Mouse (Mus musculus) embryo, embryonic 11.5 days (tissue): ENCODE results near the gene Tcl1b4.
"Not testable (repeated sequence)": the region's sequence is repeated elsewhere in the genome, so short reads cannot be mapped to it uniquely, and the experiment has no call there.

Experiments used
- DNase-seq: peaks from one replicate; pipeline ENCODE4 v3.0.0-alpha.2; 2012; ENCODE audit warnings: low read depth, low spot score

The Tcl1b4 gene

DNA sequence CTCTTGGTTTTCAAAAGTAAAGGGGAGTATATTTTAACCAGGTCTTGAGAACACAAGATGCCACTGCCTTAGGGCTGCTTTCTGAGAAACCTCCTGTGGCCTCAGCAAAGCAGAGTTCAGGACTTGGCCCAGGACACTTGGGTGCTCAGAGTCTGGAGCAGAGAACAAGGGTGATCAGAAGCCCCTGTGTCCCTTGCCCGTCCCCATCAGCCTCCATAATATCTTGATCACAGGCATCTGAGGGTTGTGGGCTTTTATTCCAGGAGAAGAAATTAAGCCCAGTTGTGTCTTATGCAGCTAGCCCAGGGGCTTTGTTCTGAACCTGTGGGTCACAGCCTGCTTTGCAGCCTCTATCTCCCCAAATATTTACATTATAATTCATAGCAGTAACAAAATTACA is at the start of gene Tcl1b4:
Gene Tcl1b4 (plus strand): TSS at position 301 of the 400 bp plus-strand sequence.
- DNase-seq: not testable (repeated sequence)

DNA sequence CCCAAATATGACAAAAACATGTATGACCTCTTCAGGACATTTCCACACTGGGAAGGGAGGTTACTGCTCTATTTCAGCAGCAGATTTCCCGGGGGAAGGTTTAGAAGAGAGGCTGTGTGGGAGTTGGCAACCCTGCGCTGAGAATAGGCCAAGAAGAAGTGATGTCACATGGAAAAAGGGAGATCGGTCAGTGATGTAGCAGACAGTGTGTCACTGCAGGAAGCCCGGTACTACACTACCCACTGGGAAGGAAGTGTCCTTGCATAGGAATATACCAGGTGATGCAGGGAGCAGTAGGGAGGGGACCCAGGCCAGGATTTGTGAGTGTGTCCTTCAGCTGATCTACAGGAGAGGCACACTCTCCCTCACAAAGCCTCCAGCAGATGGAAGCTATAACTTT is 46.5 kb upstream of the Tcl1b4 start:
- not testable (repeated sequence) for DNase-seq

DNA sequence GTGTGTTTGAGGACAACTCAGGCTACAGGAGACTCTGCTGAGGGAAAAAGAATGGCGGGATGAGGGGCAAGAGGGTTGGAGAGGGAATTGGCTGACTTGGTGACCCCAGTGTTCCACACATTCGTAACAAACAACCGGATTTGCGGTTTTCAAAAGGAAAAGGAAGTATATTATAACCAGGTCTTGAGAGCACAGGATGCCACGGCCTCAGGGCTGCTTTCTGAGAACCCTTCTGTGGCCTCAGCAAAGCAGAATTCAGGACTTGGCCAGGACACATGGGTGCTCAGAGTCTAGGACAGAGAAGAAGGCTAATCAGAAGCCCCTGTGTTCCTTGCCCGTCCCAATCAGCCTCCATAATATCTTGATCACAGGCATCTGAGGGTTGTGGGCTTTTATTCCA is 42.9 kb upstream of the Tcl1b4 start:
- no peak for DNase-seq

DNA sequence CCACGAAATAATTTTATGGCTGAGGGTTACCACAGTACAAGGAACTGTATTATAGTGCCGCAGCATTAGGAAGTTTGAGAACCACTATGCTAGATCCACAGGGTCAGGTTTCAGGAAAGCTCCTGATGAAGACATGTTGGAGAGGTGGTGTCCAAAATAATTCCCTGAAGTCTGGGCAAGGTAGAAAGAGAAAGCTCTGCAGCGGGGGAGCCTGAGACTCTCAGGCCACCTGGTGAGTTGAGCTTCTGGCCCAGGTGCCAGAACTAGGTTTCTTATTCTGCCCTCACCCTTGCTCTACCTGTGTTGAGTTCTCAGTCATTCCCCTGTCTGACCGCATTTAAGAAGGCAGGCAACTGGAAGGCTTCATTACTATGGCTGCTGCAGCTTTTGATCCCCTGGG is 42.4 kb upstream of the Tcl1b4 start, which contains the start of gene Tcl1b1:
Gene Tcl1b1 (plus strand): TSS at position 301 of the 400 bp plus-strand sequence.
- no peak for DNase-seq

DNA sequence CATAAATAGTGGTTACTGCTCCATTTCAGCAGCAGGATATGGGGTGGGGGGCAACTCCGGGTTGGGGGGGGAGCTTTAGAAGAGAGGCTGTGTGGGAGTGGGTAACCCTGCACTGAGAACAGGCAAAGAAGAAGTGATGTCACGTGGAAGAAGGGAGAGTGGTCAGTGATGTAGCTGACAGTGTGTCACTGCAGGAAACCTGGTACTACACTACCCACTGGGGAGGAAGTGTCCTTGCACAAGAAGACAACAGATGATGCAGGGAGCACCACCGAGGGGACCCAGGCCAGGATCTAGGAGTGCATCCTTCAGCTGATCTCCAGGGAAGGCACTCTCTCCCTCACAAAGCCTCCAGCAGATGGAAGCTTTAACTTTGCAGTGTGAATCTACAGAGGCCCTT is 35.0 kb upstream of the Tcl1b4 start:
- no peak for DNase-seq

DNA sequence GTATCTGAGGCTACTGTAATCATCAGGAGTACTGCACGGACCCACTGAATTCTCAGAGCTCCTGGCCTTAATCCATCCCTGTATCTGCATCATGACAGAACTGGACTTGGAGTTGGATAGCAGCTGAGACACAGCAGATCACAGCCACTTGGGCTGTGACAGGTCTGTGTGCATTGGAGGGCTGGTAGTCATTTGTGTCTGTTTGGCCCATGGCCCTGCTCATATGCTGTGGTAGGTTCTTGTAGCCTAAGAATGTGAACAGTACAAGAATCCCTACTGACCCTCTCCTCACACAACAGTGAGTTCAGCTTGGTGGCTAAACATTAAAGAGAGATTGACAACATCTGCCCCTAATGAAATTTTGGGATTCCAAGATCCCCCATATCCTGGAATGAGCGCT is 28.4 kb upstream of the Tcl1b4 start:
- no peak for DNase-seq

DNA sequence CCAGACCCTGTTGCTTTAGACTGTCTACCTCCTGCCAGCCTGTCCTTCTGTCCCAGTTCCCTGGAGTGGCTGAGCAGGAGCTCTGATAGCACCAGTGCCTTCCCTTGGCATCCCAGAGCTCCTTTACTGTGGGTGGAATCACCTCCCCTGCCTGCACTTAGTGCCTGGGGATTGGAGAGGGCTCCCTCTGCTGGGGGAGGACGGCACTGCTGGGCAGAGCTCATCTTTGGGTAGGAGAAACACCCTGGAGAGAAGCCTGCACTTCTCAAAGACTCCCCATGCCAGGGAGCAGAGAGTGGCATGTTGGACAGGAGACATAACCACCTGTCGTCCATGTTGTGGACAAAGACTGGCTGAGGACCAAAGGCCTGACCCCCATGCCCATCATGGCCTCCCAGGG is 27.4 kb upstream of the Tcl1b4 start:
- DNase-seq: not testable (repeated sequence)

DNA sequence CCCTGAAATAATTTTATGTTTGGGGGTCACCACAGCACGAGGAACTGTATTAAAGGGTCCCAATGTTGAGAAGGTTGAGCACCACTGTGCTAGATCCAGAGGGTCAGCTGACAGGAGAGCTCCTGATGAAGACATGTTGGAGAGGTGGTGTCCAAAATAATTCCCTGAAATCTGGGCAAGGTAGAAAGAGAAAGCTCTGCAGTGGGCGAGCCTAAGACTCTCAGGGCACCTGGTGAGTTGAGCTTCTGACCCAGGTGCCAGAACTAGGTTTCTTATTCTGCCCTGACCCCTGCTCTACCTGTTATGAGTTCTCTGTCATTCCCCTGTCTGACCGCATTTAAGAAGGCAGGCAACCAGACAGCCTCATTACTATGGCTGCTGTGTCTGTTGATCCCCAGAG is 25.7 kb upstream of the Tcl1b4 start, which contains the start of gene Tcl1b5:
Gene Tcl1b5 (plus strand): TSS at position 301 of the 400 bp plus-strand sequence.
- not testable (repeated sequence) for DNase-seq

DNA sequence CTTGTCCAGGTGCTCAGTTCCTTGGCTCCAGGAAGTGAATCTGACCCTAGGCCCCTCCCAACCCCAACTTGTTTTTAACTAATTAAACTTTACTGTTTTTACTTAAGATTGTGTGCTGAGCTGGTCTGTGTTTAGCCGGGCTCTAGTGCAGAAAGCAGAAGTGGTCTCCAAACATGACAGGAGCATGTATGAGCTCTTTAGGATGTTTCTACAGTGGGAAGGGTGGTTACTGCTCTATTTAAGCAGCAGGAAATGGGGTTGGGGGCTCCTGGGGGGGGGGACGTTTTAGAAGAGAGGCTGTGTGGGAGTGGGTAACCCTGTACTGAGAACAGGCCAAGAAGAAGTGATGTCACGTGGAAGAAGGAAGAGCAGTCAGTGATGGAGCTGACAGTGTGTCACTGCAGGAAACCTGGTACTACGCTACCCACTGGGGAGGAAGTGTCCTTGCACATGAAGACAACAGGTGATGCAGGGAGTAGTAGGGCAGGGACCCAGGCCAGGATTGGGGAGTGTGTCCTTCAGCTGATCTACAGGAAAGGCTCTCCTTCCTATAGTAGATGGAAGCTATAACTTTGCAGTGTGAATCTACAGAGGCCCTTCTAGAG is 20.6 kb upstream of the Tcl1b4 start:
- not testable (repeated sequence) for DNase-seq

DNA sequence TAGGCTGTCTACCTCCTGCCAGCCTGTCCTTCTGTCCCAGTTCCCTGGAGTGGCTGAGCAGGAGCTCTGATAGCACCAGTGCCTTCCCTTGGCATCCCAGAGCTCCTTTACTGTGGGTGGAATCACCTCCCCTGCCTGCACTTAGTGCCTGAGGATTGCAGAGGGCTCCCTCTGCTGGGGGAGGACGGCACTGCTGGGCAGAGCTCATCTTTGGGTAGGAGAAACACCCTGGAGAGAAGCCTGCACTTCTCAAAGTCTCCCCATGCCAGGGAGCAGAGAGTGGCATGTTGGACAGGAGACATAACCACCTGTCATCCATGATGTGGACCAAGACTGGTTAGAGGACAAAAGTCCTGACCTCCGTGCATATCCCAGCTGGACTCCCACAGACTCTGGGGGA is 12.8 kb upstream of the Tcl1b4 start:
- not testable (repeated sequence) for DNase-seq

DNA sequence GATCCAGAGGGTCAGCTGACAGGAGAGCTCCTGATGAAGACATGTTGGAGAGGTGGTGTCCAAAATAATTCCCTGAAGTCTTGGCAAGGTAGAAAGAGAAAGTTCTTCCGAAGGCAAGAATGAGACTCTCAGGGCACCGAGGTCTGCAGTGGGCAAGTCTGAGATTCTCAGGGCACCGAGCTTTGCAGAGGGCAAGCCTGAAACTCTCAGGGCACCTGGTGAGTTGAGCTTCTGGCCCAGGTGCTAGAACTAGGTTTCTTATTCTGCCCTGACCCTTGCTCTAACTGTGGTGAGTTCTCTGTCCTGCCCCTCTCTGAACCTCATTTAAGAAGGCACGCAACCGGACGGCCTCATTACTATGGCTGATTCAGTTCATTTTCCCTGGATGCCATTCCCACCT is 11.0 kb upstream of the Tcl1b4 start, which contains the start of gene Tcl1b3:
Gene Tcl1b3 (plus strand): TSS at position 301 of the 400 bp plus-strand sequence.
- not testable (repeated sequence) for DNase-seq

DNA sequence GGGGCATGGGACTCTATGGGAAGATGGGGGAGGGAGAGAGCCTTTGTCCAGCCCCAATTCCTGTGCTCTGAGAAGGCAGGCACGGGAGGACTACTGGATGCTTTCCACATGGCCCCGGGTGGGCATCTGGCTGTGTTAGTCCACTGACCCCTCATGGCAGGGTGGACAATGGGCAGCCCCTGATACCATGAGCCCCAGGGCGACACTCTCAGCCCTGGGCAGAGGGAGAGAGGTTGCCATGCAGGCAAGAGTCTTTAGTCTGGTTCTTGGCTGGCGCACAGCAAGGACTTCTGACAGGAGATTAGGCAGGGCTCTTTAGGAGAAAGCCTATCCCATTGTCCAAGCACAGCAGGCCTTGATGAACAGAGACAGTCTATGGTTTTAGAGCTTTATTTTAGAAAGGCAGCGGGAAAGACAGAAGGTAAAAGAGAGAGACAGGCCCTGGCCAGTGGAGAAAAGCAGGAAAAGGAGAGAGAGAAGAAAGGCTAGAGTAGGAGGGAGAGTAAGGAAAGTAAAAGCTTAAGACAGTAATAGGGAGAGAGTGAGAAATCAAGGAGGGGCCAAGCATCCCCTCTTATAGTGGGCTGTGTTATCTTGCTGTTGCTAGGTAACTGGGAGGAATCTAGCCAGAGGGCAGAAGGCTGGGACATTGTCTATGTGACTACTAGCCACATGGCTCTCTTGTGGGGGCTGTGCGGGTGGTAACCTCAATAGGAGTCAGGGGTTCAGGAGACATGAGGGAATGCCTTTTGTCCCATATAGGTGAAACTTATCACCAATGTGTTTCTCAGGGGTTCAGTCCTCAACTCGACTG is 1.9 kb upstream of the Tcl1b4 start:
- not testable (repeated sequence) for DNase-seq

DNA sequence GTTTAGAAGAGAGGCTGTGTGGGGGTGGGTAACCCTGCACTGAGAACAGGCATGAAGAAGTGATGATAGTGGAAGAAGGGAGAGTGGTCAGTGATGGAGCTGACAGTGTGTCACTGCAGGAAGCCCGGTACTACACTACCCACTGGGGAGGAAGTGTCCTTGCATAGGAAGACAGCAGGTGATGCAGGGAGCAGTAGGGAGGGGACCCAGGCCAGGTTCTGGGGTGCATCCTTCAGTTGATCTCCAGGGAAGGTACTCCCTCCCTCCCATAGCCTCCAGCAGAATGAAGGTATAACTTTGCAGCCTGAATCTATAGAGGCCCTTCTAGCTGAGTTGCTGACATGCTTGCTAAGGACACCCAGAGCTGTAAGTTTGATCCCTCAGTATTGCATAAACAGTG is 5.3 kb downstream of the Tcl1b4 start:
- no peak for DNase-seq

DNA sequence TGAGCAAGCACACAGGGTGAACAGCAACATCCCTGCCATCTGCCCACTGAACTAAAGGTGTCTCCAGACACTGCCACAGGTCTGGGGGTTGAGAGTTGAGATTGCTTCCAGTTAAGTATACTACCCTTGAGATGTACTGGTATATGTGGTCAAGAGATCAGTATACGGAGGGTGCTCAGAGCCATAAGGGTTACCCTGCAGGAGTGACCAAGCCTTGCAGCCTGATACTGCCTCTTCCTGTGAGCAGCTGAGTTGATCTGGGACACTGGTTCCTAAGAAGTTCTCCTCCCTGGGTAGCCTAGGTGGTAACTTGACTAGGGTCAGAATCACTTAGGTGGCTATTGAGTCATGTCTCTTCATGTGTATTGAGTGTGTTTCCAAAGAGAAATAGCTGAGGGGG is 6.7 kb downstream of the Tcl1b4 start:
- DNase-seq: no peak

DNA sequence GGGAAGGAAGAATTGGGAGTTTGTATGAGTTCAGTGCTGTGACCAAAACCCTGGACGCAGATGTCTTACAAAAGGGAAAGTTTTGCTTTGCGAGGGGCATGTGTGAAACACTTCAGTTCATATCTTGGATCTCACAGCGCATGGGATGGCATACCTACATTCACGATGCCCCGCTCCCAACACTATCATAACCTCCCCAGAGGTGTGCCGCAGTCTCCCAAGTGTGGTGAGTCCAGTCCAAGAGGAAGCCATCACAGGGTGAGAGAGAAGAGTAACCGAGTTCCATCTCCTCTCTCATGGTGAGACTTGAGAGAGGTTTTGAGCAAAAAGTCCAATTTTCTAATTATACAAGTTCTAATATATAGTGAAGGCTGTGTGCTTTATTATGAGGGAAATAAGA is 7.5 kb downstream of the Tcl1b4 start:
- DNase-seq: no peak

DNA sequence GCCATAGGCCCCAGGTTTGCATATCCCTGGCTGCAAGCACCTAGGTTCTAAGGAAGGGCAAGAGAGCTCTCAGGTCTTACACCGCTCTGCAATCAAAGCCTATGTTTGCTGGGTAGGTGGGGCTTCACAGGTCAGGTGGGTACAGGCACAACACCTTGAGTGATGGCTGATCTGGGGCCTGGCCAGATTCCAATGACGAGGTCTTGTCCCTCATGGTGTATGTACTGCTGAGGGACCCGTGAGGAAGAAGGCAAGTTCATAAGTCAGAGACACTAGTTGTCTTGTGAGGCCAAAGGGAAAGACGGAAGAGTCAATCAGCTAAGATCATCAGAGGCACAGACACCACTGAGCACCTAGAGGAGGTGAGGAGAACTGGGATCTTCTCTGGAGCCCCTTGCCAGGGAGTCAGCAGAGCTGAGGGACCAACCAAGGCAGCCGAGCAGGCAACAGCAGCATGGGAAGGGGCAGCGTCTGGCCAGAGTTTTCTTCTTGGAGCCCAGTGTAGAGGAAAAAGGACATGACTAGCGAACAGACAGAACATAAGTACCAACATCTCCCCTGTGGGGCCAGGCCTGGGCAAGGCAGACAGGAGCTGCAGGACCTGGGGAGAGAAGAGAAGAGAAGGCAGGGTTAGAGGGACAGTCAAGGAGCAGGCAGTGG is 15.5 kb downstream of the Tcl1b4 start:
- DNase-seq: no peak

DNA sequence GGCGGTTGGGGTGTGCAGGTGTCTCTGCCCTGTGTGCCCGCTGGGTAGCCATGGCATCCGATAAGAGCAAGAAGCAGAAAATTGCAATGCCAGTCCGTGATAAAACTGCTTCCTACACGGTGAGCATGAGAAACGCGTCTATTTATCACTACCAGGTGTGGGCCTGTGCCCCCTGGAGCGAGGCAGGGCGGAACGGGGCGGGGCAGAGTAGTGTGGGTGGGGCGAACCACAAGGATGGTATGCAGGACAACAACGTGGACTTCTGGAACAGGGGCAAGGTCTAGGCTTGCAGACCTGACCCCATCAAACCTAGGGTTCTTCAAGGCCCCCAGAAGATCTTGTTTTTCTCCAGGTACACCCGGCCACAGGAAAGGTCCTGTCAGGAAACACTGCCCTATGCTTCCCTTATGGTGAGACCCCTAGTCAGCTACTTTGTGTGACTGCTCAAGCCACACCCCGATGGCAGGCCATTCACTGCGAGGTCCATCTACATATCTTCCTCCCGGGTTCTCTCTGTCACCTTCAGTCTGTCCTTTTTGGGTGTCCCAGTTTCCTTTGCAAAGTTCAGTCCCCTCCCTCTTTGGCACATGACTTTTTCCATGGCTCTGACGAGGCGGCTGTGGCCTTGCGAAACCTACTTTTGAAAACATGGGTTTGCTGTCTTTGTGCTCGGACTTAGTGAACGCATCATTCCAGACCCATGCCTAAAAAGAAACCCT is 21.0 kb downstream of the Tcl1b4 start, which contains the start of gene Tcl1:
Gene Tcl1 (minus strand): TSS at position 193 of the 719 bp plus-strand sequence.
- no peak for DNase-seq

DNA sequence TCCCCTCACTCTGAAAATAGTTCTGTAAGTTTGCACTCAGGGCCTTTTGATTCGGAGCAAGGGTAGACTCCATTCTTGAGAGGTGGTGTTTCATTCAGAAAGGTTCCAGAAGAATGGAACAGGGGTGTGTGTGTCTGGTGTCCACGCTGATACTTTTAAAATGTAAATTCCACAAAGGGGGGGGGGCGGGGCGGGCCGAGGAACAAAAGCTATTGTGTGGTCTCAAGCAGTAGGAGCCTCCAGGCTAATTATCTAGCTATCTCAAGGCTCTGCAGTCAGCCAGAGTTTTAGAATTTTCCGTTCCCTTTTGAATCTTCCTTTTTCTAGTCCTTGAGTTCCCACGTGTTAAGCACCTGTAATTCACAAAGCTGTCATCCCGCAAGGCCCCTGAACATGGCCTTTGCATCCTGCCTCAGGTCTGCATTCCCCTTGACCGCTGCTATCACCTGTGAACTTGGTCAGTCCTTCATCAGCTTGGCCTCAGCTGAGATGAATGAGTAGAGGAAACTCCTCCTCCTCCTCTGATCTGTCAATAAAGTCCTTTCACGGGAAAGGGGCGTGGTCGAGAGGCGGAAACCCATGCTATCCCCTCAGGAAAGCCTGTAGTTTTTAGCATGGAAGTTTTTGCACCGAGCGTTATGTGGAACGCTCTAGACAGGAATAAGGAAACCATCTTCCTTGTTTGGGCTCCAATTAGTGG is 23.0 kb downstream of the Tcl1b4 start:
- no peak for DNase-seq

DNA sequence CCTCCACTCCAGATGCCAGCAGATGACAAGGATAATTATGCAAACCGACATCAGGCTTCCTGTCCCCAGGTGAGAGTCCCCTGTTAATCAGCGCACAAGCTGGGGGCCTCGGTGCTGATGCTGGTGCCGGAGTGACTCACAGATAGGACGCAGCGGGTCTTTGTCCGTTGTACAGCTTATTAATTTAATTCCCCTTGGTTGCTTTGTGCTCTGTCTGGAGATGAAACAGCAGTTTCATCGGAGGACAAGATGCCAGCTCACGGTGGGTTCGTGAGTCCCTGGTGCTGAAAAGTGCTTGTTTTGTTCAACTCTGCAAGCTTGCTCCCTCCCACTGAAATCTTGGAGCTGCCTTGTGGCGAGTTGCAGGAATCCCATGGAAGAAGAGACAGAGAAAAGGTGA is 32.6 kb downstream of the Tcl1b4 start:
- no peak for DNase-seq

DNA sequence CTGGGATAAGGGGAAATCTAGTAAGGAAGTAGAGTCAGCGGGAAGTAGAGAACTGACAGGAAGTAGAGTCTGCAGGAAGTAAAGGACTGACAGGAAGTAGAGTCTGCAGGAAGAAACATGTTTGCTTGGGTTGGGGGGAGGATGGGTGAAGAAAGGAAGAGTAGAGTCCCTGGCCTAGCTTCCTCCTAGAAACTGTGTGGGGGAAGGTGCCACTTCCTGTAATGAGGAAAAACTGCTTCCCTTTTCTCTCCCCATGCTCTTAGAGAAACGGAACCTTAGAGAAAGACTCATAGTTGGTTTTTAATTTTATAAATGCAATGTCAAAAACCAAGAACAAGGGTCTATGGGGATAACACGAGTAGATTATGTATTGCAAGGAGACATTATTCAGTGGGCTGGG is 33.3 kb downstream of the Tcl1b4 start:
- DNase-seq: no peak

DNA sequence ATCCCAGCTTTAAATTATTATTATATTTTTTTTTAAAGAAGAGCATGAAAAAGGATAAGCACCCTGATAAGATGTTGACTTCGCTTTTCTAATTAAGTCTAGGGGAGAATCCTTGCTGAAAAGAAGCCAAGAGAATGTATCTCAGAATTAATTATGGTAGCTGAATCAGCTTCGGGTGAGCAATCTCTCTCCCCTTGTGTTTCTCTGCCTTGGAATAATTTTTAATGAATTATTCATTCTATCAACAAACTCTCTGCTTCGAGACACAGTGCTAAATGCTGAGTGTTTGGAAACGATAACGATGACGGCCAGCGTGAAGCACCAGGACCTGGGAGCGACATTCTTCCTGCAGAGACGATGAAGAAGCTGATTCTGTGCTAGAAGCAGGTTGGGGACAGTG is 37.3 kb downstream of the Tcl1b4 start:
- no peak for DNase-seq
